Mouse (Mus musculus) left cerebral cortex, adult 11 months (tissue): ENCODE measurements around the gene Tnfrsf23.
"Not testable (repeated sequence)": the region's sequence is repeated elsewhere in the genome, so short reads cannot be mapped to it uniquely, and the experiment has no call there.

Source experiments
- DNase-seq: peaks from one replicate; pipeline ENCODE4 v3.0.0; 2022; ENCODE audit warnings: low spot score

Gene Tnfrsf23

GRCm38 (mm10) chr7:143685359-143686067 is at the start of gene Tnfrsf23:
Tnfrsf23 (minus strand) TSS chr7:143685872.
- DNase-seq, result peak; percentile 63

GRCm38 (mm10) chr7:143733746-143734145 is 48.1 kb upstream of the Tnfrsf23 start:
- no peak for DNase-seq

GRCm38 (mm10) chr7:143729886-143730285 is 44.2 kb upstream of the Tnfrsf23 start:
- no peak for DNase-seq

- DNase-seq, result no peak
These were observed 40.7 kb upstream of the Tnfrsf23 start for GRCm38 (mm10) chr7:143726396-143726795.

- no peak for DNase-seq
These were observed 38.2 kb upstream of the Tnfrsf23 start for GRCm38 (mm10) chr7:143723841-143724240.

GRCm38 (mm10) chr7:143722646-143723045 is 37.0 kb upstream of the Tnfrsf23 start:
- no peak for DNase-seq

- DNase-seq, result no peak
These were observed 32.1 kb upstream of the Tnfrsf23 start for GRCm38 (mm10) chr7:143717811-143718210.

- no peak for DNase-seq
These were observed 27.7 kb upstream of the Tnfrsf23 start for GRCm38 (mm10) chr7:143713421-143713820.

- DNase-seq, result no peak
These were observed 27.2 kb upstream of the Tnfrsf23 start for GRCm38 (mm10) chr7:143712771-143713348.

- DNase-seq, result no peak
These were observed 26.4 kb upstream of the Tnfrsf23 start for GRCm38 (mm10) chr7:143712023-143712422.

GRCm38 (mm10) chr7:143711381-143711780 is 25.7 kb upstream of the Tnfrsf23 start:
- DNase-seq, result no peak

- DNase-seq, result no peak
These were observed 23.7 kb upstream of the Tnfrsf23 start for GRCm38 (mm10) chr7:143709395-143709794.

GRCm38 (mm10) chr7:143706697-143707438 is 21.2 kb upstream of the Tnfrsf23 start:
- DNase-seq, result peak; percentile 87

- DNase-seq, result no peak
These were observed 10.5 kb upstream of the Tnfrsf23 start for GRCm38 (mm10) chr7:143696140-143696539.

GRCm38 (mm10) chr7:143694550-143694949 is 8.9 kb upstream of the Tnfrsf23 start:
- DNase-seq, result no peak

- DNase-seq, result no peak
These were observed 7.3 kb upstream of the Tnfrsf23 start for GRCm38 (mm10) chr7:143692746-143693510.

GRCm38 (mm10) chr7:143691909-143692308 is 6.2 kb upstream of the Tnfrsf23 start:
- no peak for DNase-seq

- DNase-seq, result no peak
These were observed 5.5 kb upstream of the Tnfrsf23 start for GRCm38 (mm10) chr7:143691181-143691580.

GRCm38 (mm10) chr7:143689946-143690345 is 4.3 kb upstream of the Tnfrsf23 start:
- no peak for DNase-seq

- DNase-seq, result no peak
These were observed 3.8 kb upstream of the Tnfrsf23 start for GRCm38 (mm10) chr7:143689481-143689880.

GRCm38 (mm10) chr7:143686676-143687075 is 1.0 kb upstream of the Tnfrsf23 start:
- DNase-seq, result not testable (repeated sequence)

GRCm38 (mm10) chr7:143686191-143686590 is 519 bp upstream of the Tnfrsf23 start:
- not testable (repeated sequence) for DNase-seq
